In genomic region chr6:147010811-147011520, GRCm38 (mm10) we compare ENCODE assay signal across 27 mouse cellular contexts. TPM values are rescaled to one million over a fixed set of nuclear protein-coding genes. Genes with fewer than 3 reads are reported as not detected.
A peak's percentile ranks its signal among the peaks of the same experiment; 100 is the strongest.
DNase-seq lines count a peak whose midpoint lies in the region; ATAC-seq and TF ChIP-seq lines count a peak whose summit lies in the region.
"Had no signal": no experiment of that assay in that cellular context is flagged by ENCODE, and none has a peak within 500 bp of the region (broad histone marks: within the 10 kb centered on the region; RNA-seq: fewer than 3 reads in every experiment).

No protein-coding gene starts in this region.

- no peak for TF ChIP-seq CTCF in embryonic fibroblast, embryonic 13.5 days (IDR thresholded peaks at IDR 0.05; ENCODE audit: borderline replicate concordance, insufficient read depth, low read length)
- no peak for TF ChIP-seq CTCF in hindbrain, postnatal 0 days (IDR thresholded peaks at IDR 0.05; ENCODE audit: low read depth)

- no peaks in the 10 kb centered on the region for H3K27me3 ChIP-seq in heart, embryonic 13.5 days (replicated peaks)
- H3K27me3 ChIP-seq in heart, embryonic 12.5 days (replicated peaks) = no peaks in the 10 kb centered on the region
- H3K27me3 ChIP-seq in hindbrain, postnatal 0 days (ENCODE audit: insufficient read depth, low read length) = no peaks in the 10 kb centered on the region
- H3K27me3 ChIP-seq: Patski had no signal

- DNase-seq in urinary bladder, postnatal 14 days (ENCODE audit: low spot score) = peak; percentile 10
- no peak for DNase-seq in urinary bladder, postnatal 10 days (ENCODE audit: low spot score)
- no peak for DNase-seq in hindbrain, postnatal 0 days (ENCODE audit: low spot score)
- no peak for DNase-seq in left cerebral cortex, postnatal 4 days
- DNase-seq: adrenal gland, postnatal 14 days; cerebellum, adult 9-11 months; gastrocnemius, postnatal 36 days; liver; lung, postnatal 36 days; retina, postnatal 1 day; thymus, postnatal 14 days had no signal

- peak overlapping the region; percentile 25 for H3K27ac ChIP-seq in heart, embryonic 13.5 days (replicated peaks)
- no peak overlapping the region for H3K27ac ChIP-seq in heart, embryonic 12.5 days (ENCODE audit: poor library complexity, severe bottlenecking)
- peak overlapping the region; percentile 62; the same call in 1 of the 2 replicates for H3K27ac ChIP-seq in embryonic fibroblast, embryonic 13.5 days (ENCODE audit: insufficient read depth, low read length)
- no peak overlapping the region for H3K27ac ChIP-seq in hindbrain, postnatal 0 days
- H3K27ac ChIP-seq: hindbrain, embryonic 14.5 days had no signal

- no peak for TF ChIP-seq POLR2A in embryonic fibroblast, embryonic 13.5 days (IDR thresholded peaks at IDR 0.05; ENCODE audit: low read depth, low read length)

- H3K4me2 ChIP-seq in heart, embryonic 13.5 days = no peak overlapping the region
- H3K4me2 ChIP-seq in heart, embryonic 12.5 days = no peak overlapping the region
- H3K4me2 ChIP-seq in hindbrain, postnatal 0 days (ENCODE audit: low read depth, low read length) = no peak overlapping the region
- H3K4me2 ChIP-seq: hindbrain, embryonic 14.5 days had no signal

- intact Hi-C loops in left cerebral cortex, postnatal 4 days (cut with DNase I) = no loop called here

- no peak overlapping the region for H3K4me3 ChIP-seq in heart, embryonic 13.5 days
- H3K4me3 ChIP-seq in heart, embryonic 12.5 days = no peak overlapping the region
- no peak overlapping the region for H3K4me3 ChIP-seq in embryonic fibroblast, embryonic 13.5 days (ENCODE audit: insufficient read depth, low read length)
- H3K4me3 ChIP-seq in hindbrain, postnatal 0 days (ENCODE audit: low read length) = no peak overlapping the region
- H3K4me3 ChIP-seq: erythroblast, embryonic 14.5 days had no signal

- no peak overlapping the region for H3K9ac ChIP-seq in heart, embryonic 13.5 days
- H3K9ac ChIP-seq in heart, embryonic 12.5 days = no peak overlapping the region
- H3K9ac ChIP-seq in hindbrain, postnatal 0 days (replicated peaks; ENCODE audit: low read length) = no peak overlapping the region
- H3K9ac ChIP-seq: hindbrain, embryonic 14.5 days had no signal

- H3K9me3 ChIP-seq in heart, embryonic 13.5 days = no peaks in the 10 kb centered on the region
- H3K9me3 ChIP-seq in heart, embryonic 12.5 days (replicated peaks) = no peaks in the 10 kb centered on the region
- H3K9me3 ChIP-seq in hindbrain, postnatal 0 days (ENCODE audit: low read length) = no peaks in the 10 kb centered on the region

- peaks cover 7% of the 10 kb centered on the region; the same call in 1 of the 2 replicates for H3K4me1 ChIP-seq in heart, embryonic 13.5 days
- peaks cover 6% of the 10 kb centered on the region; the same call in 1 of the 2 replicates for H3K4me1 ChIP-seq in heart, embryonic 12.5 days (replicated peaks)
- H3K4me1 ChIP-seq in embryonic fibroblast, embryonic 13.5 days (ENCODE audit: control insufficient read depth, insufficient read depth, low read length) = peaks cover 3% of the 10 kb centered on the region; the same call in 1 of the 2 replicates
- H3K4me1 ChIP-seq in hindbrain, postnatal 0 days (ENCODE audit: insufficient read depth, low read length) = no peaks in the 10 kb centered on the region

- 83% methylated on average over 15 of the region's 15 CpGs for WGBS in heart, embryonic 13.5 days
- WGBS in heart, embryonic 12.5 days = 79% methylated on average over 15 of the region's 15 CpGs
- WGBS in hindbrain, postnatal 0 days = 89% methylated on average over 15 of the region's 15 CpGs

- ATAC-seq in heart, embryonic 13.5 days (ENCODE audit: extremely low read depth, insufficient number of reproducible peaks, low FRiP score, low TSS enrichment) = no peak
- ATAC-seq in heart, embryonic 12.5 days (ENCODE audit: insufficient number of reproducible peaks, low FRiP score) = no peak
- ATAC-seq in hindbrain, postnatal 0 days = no peak
- ATAC-seq: activated CD4-positive, CD25-positive, alpha-beta regulatory T cell, adult 4 months; forebrain, embryonic 14.5 days; intestine, embryonic 16.5 days; Patski had no signal

- peaks cover 89% of the 10 kb centered on the region for H3K36me3 ChIP-seq in heart, embryonic 13.5 days
- H3K36me3 ChIP-seq in heart, embryonic 12.5 days = peaks cover 71% of the 10 kb centered on the region
- H3K36me3 ChIP-seq in hindbrain, postnatal 0 days (ENCODE audit: insufficient read depth, low read length) = 0 out of 2 replicates have a peak, but pooled peaks cover 4% of the 10 kb centered on the region

RNA-seq across cellular contexts. Expression of gene Rep15, which starts 21.4 kb away (rescaled TPM):
- polyA plus RNA-seq in heart, embryonic 13.5 days (2015; fragmentation: Nextera tagmentation; extraction: Ambion mirVana) = 0.60 and 1.1 TPM in 2 replicates
- polyA plus RNA-seq in heart, embryonic 12.5 days (2016; fragmentation: Nextera tagmentation; extraction: Ambion mirVana) = 0.83 and 1.1 TPM in 2 replicates
- 1.5 and 2.1 TPM in 2 replicates for polyA plus RNA-seq in embryonic fibroblast, embryonic 13.5 days (2011; ENCODE audit: insufficient read length, low read depth, missing spikeins)
- 0.50 TPM in 1 of 2 replicates, not detected in the other for total RNA-seq in hindbrain, postnatal 0 days (2014; rRNA removed)
- 0.48 TPM in 2 replicates for polyA plus RNA-seq in hindbrain, postnatal 0 days (2015; fragmentation: Nextera tagmentation; extraction: Ambion mirVana)
- 1 to 10 TPM; 2.9 to 5.0 TPM for total RNA-seq in left cerebral cortex, postnatal 4 days (2021)
- polyA plus RNA-seq: erythroblast, embryonic 14.5 days had no signal

RNA-seq across cellular contexts. Expression of gene Mrps35, which starts 31.6 kb away (rescaled TPM):
- 123 and 139 TPM in 2 replicates for polyA plus RNA-seq in heart, embryonic 13.5 days (2015; fragmentation: Nextera tagmentation; extraction: Ambion mirVana)
- 110 and 119 TPM in 2 replicates for polyA plus RNA-seq in heart, embryonic 12.5 days (2016; fragmentation: Nextera tagmentation; extraction: Ambion mirVana)
- polyA plus RNA-seq in embryonic fibroblast, embryonic 13.5 days (2011; ENCODE audit: insufficient read length, low read depth, missing spikeins) = 37.2 and 40.3 TPM in 2 replicates
- 8.3 and 8.7 TPM in 2 replicates for total RNA-seq in hindbrain, postnatal 0 days (2014; rRNA removed)
- polyA plus RNA-seq in hindbrain, postnatal 0 days (2015; fragmentation: Nextera tagmentation; extraction: Ambion mirVana) = 78.5 and 79.9 TPM in 2 replicates
- 10 to 100 TPM; 59.3 to 60.8 TPM for total RNA-seq in left cerebral cortex, postnatal 4 days (2021)

RNA-seq across cellular contexts. Expression of gene 1700034J05Rik, which starts 56.7 kb away (rescaled TPM):
- polyA plus RNA-seq in heart, embryonic 13.5 days (2015; fragmentation: Nextera tagmentation; extraction: Ambion mirVana) = 0.04 and 0.18 TPM in 2 replicates
- polyA plus RNA-seq in heart, embryonic 12.5 days (2016; fragmentation: Nextera tagmentation; extraction: Ambion mirVana) = 0.17 and 0.23 TPM in 2 replicates
- not detected in 2 replicates for polyA plus RNA-seq in embryonic fibroblast, embryonic 13.5 days (2011; ENCODE audit: insufficient read length, low read depth, missing spikeins)
- not detected in 2 replicates for total RNA-seq in hindbrain, postnatal 0 days (2014; rRNA removed)
- polyA plus RNA-seq in hindbrain, postnatal 0 days (2015; fragmentation: Nextera tagmentation; extraction: Ambion mirVana) = not detected in 2 replicates
- total RNA-seq in left cerebral cortex, postnatal 4 days (2021) = not detected
- total RNA-seq: adrenal gland, postnatal 14 days; gastrocnemius, postnatal 36 days; layer of hippocampus, postnatal 25 days; left cerebral cortex, postnatal 10 days; megakaryocyte-erythroid progenitor cell, adult 5-6 weeks; midbrain, postnatal 0 days; neutrophil, adult 5-6 weeks had no signal
- polyA plus RNA-seq: activated CD4-positive, CD25-positive, alpha-beta regulatory T cell, adult 4 months; brain, embryonic 14.5 days; erythroblast, embryonic 14.5 days; forebrain, embryonic 14.5 days; large intestine, adult 2 months; midbrain, postnatal 0 days; Patski had no signal

Comparison
In these comparisons a context has a peak if more than half of its experiments do, and no peak if none do; other contexts are left out.
1. H3K27ac ChIP-seq: peak in heart, embryonic 13.5 days (single experiment) and embryonic fibroblast, embryonic 13.5 days (single experiment); none in heart, embryonic 12.5 days (single experiment) and hindbrain, postnatal 0 days (single experiment).